Mouse (Mus musculus): ENCODE results near the gene Ralgapa1. TPM values are rescaled to one million over a fixed set of nuclear protein-coding genes. Genes with fewer than 3 reads are reported as not detected.
"Not testable (repeated sequence)": the region's sequence is repeated elsewhere in the genome, so short reads cannot be mapped to it uniquely, and the experiment has no call there.

Ralgapa1 gene
- total and polyA plus RNA-seq, 3 experiments, result 14.1 to 111 (median 29.7) TPM

GRCm38 (mm10) chr12:55559184-55559855 lies 261.6 kb downstream of the Ralgapa1 start:
- Histone ChIP-seq H3K4me1 (ENCODE audit: control insufficient read depth in 1 of 2, insufficient read depth in 2 of 2, low read length in 2 of 2) (peaks cover 0 to 10% of the 10 kb centered on the region in 2 experiments; a peak in 2 of 4 replicates), H3K27me3 (ENCODE audit: control insufficient read depth in 1 of 2, insufficient read depth in 2 of 2, low read length in 2 of 2) (peaks cover 2 to 3% of the 10 kb centered on the region in 2 experiments), H3K36me3 (ENCODE audit: control insufficient read depth in 1 of 2, insufficient read depth in 2 of 2, low read length in 2 of 2) (0 out of 4 replicates have a peak, but pooled peaks cover 0 to 2% of the 10 kb centered on the region in 2 experiments), H3K9me3 (replicated peaks; ENCODE audit: insufficient read depth, low read length) (no peaks in the 10 kb centered on the region), H3K27ac (ENCODE audit: control insufficient read depth, low read depth, low read length) (no peak overlapping the region), H3K79me2 (ENCODE audit: control insufficient read depth, insufficient read depth, low read length, poor library complexity) (no peaks in the 10 kb centered on the region), H3K9ac (ENCODE audit: control insufficient read depth, low read depth, low read length, poor library complexity, severe bottlenecking) (no peak overlapping the region), H3K4me3 (ENCODE audit: control insufficient read depth in 1 of 2, insufficient read depth in 1 of 2, low read depth in 2 of 2, low read length in 2 of 2) (peak overlapping the region; percentile 74 to 79; a peak in 2 of 4 replicates)
- TF ChIP-seq ZC3H11A (IDR thresholded peaks at IDR 0.05; ENCODE audit: low read depth, low read length) (no peak), ZNF384 (IDR thresholded peaks at IDR 0.05; ENCODE audit: low read depth, low read length) (peak; percentile 52; the same call in 1 of the 2 replicates), MXI1 (IDR thresholded peaks at IDR 0.05; ENCODE audit: low read depth, low read length) (no peak), TBP (IDR thresholded peaks at IDR 0.05; ENCODE audit: low read depth, low read length) (no peak)
- no peak for DNase-seq (ENCODE audit: low read depth, low spot score)

GRCm38 (mm10) chr12:55557866-55558265 lies 263.1 kb downstream of the Ralgapa1 start:
- Histone ChIP-seq H3K36me3 (ENCODE audit: control insufficient read depth in 1 of 2, insufficient read depth in 2 of 2, low read length in 2 of 2) (0 out of 4 replicates have a peak, but pooled peaks cover 0 to 2% of the 10 kb centered on the region in 2 experiments), H3K79me2 (ENCODE audit: control insufficient read depth, insufficient read depth, low read length, poor library complexity) (no peaks in the 10 kb centered on the region), H3K9ac (ENCODE audit: control insufficient read depth, low read depth, low read length, poor library complexity, severe bottlenecking) (no peak overlapping the region), H3K27me3 (ENCODE audit: control insufficient read depth in 1 of 2, insufficient read depth in 2 of 2, low read length in 2 of 2) (peaks cover 2 to 3% of the 10 kb centered on the region in 2 experiments), H3K27ac (ENCODE audit: control insufficient read depth, low read depth, low read length) (no peak overlapping the region), H3K4me1 (ENCODE audit: control insufficient read depth in 1 of 2, insufficient read depth in 2 of 2, low read length in 2 of 2) (peaks cover 0 to 10% of the 10 kb centered on the region in 2 experiments; a peak in 2 of 4 replicates), H3K4me3 (ENCODE audit: control insufficient read depth in 1 of 2, insufficient read depth in 1 of 2, low read depth in 2 of 2, low read length in 2 of 2) (no peak overlapping the region), H3K9me3 (replicated peaks; ENCODE audit: insufficient read depth, low read length) (no peaks in the 10 kb centered on the region)
- TF ChIP-seq MAX (IDR thresholded peaks at IDR 0.05; ENCODE audit: low read length) (no peak), MYB (IDR thresholded peaks at IDR 0.05; ENCODE audit: low read depth, low read length) (no peak), CHD1 (IDR thresholded peaks at IDR 0.05; ENCODE audit: low read depth, low read length) (no peak), GABPA (IDR thresholded peaks at IDR 0.05; ENCODE audit: low read depth, low read length) (no peak), UBTF (IDR thresholded peaks at IDR 0.05; ENCODE audit: borderline replicate concordance, insufficient read depth, low read depth, low read length) (no peak), TAL1 (IDR thresholded peaks at IDR 0.05; ENCODE audit: low read length) (no peak), ELF1 (IDR thresholded peaks at IDR 0.05; ENCODE audit: low read depth, low read length) (no peak), TBP (IDR thresholded peaks at IDR 0.05; ENCODE audit: low read depth, low read length) (no peak)
- no peak for DNase-seq (ENCODE audit: low read depth, low spot score)

- not testable (repeated sequence) for H3K4me1 ChIP-seq (ENCODE audit: control insufficient read depth in 1 of 2, insufficient read depth in 2 of 2, low read length in 2 of 2); H3K79me2 ChIP-seq (ENCODE audit: control insufficient read depth, insufficient read depth, low read length, poor library complexity); H3K27me3 ChIP-seq (ENCODE audit: control insufficient read depth in 1 of 2, insufficient read depth in 2 of 2, low read length in 2 of 2); DNase-seq (ENCODE audit: low read depth, low spot score); H3K36me3 ChIP-seq (ENCODE audit: control insufficient read depth in 1 of 2, insufficient read depth in 2 of 2, low read length in 2 of 2); H3K9me3 ChIP-seq (replicated peaks; ENCODE audit: insufficient read depth, low read length); H3K9ac ChIP-seq (ENCODE audit: control insufficient read depth, low read depth, low read length, poor library complexity, severe bottlenecking); H3K4me3 ChIP-seq (ENCODE audit: control insufficient read depth in 1 of 2, insufficient read depth in 1 of 2, low read depth in 2 of 2, low read length in 2 of 2); H3K27ac ChIP-seq (ENCODE audit: control insufficient read depth, low read depth, low read length)
Measured at GRCm38 (mm10) chr12:55554901-55555300, 266.1 kb downstream of the Ralgapa1 start.

Other genes starting within 250 kb of the Ralgapa1 start
- not detected in 2 replicates for gene Insm2, start 221.7 kb downstream of the Ralgapa1 start, total RNA-seq (2012; rRNA removed)
- gene Insm2, start 221.7 kb downstream of the Ralgapa1 start, polyA plus RNA-seq (2012; ENCODE audit: insufficient read depth in 1 of 2, insufficient read length in 2 of 2, low read depth in 1 of 2, low replicate concordance in 2 of 2, missing spikeins in 1 of 2), result not detected
- gene Brms1l, start 15.2 kb upstream of the Ralgapa1 start, total RNA-seq (2012; rRNA removed), result 17.4 and 17.5 TPM in 2 replicates
- 10 to 100 TPM in 1 of 2 experiments, not detected in 1; 33.5 TPM for gene Brms1l, start 15.2 kb upstream of the Ralgapa1 start, polyA plus RNA-seq (2012; ENCODE audit: insufficient read depth in 1 of 2, insufficient read length in 2 of 2, low read depth in 1 of 2, low replicate concordance in 2 of 2, missing spikeins in 1 of 2)